Mouse (Mus musculus): ENCODE results near the gene Emcn. TPM values are rescaled to one million over a fixed set of nuclear protein-coding genes. Genes with fewer than 3 reads are reported as not detected.

The Emcn gene
- polyA plus RNA-seq (2017; shearing (Covaris generic)) = under 1 TPM in 1 of 2 experiments, not detected in 1; 0.39 TPM

GRCm38 (mm10) chr3:137340938-137341337, at the start of gene Emcn:
TSS of gene Emcn (plus strand) at chr3:137341067.

Measured in activated CD4-positive, CD25-positive, alpha-beta regulatory T cell (primary cell).